Mouse (Mus musculus): ENCODE data around the gene Mylpf.

- TF ChIP-seq POLR2A (IDR thresholded peaks at IDR 0.05; ENCODE audit: insufficient read length, low read depth) (no peak), USF1 (IDR thresholded peaks at IDR 0.05; ENCODE audit: low read depth) (no peak), POLR2AphosphoS2 (IDR thresholded peaks at IDR 0.05; ENCODE audit: insufficient read length, low read depth) (peak; percentile 75), MYOD1 (IDR thresholded peaks at IDR 0.05; ENCODE audit: control insufficient read depth in 1 of 3, insufficient read length in 2 of 3, low read depth in 2 of 3) (no peak), CEBPB (IDR thresholded peaks at IDR 0.05; ENCODE audit: insufficient read depth, poor library complexity, severe bottlenecking) (no peak), TCF12 (IDR thresholded peaks at IDR 0.05; ENCODE audit: insufficient read depth, poor library complexity, severe bottlenecking) (no peak), MAX (IDR thresholded peaks at IDR 0.05; ENCODE audit: low read depth) (no peak), E2F4 (IDR thresholded peaks at IDR 0.05; ENCODE audit: insufficient read depth) (no peak), SRF (IDR thresholded peaks at IDR 0.05; ENCODE audit: control insufficient read depth, insufficient read length, low read depth) (no peak), TCF3 (IDR thresholded peaks at IDR 0.05; ENCODE audit: insufficient read length, low read depth) (no peak), REST (IDR thresholded peaks at IDR 0.05; ENCODE audit: insufficient read depth, insufficient read length) (no peak), MYOG (IDR thresholded peaks at IDR 0.05; ENCODE audit: control insufficient read depth in 1 of 3, insufficient read depth in 1 of 3, insufficient read length in 2 of 3, low read depth in 2 of 3) (no peak)
These were observed 12.2 kb upstream of the Mylpf start for GRCm38 (mm10) chr7:127196484-127196883.

All from myocyte (in vitro differentiated cells).